11 mouse cellular contexts compared by ENCODE assay signal in genomic region chr11:5742106-5742505, GRCm38 (mm10). TPM values are rescaled to one million over a fixed set of nuclear protein-coding genes. Genes with fewer than 3 reads are reported as not detected.
DNase-seq lines count a peak whose midpoint lies in the region; ATAC-seq and TF ChIP-seq lines count a peak whose summit lies in the region.
"Had no signal": no experiment of that assay in that cellular context is flagged by ENCODE, and none has a peak within 500 bp of the region (broad histone marks: within the 10 kb centered on the region; RNA-seq: fewer than 3 reads in every experiment).

No protein-coding gene starts in this region.

- no peak for ATAC-seq in CD4-positive, CD25-positive, alpha-beta regulatory T cell, adult 4 months
- ATAC-seq in kidney, embryonic 14.5 days (ENCODE audit: low FRiP score, low TSS enrichment) = no peak

- no peak overlapping the region for H3K4me3 ChIP-seq in kidney, embryonic 14.5 days (ENCODE audit: low read length)
- no peak overlapping the region for H3K4me3 ChIP-seq in liver, adult 2 months (ENCODE audit: insufficient read depth, low read depth, low read length)
- H3K4me3 ChIP-seq: neural tube, embryonic 12.5 days had no signal

- H3K9ac ChIP-seq in kidney, embryonic 14.5 days (ENCODE audit: low read depth, low read length) = no peak overlapping the region
- H3K9ac ChIP-seq in liver, adult 2 months (ENCODE audit: low read depth, low read length) = no peak overlapping the region
- H3K9ac ChIP-seq: neural tube, embryonic 12.5 days had no signal

- H3K36me3 ChIP-seq in kidney, embryonic 14.5 days (ENCODE audit: control insufficient read depth, insufficient read depth, low read length) = no peaks in the 10 kb centered on the region
- H3K36me3 ChIP-seq in liver, adult 2 months (ENCODE audit: control insufficient read depth, insufficient read depth, low read length) = no peaks in the 10 kb centered on the region
- H3K36me3 ChIP-seq: embryonic facial prominence, embryonic 10.5 days; neural tube, embryonic 12.5 days had no signal

- H3K9me3 ChIP-seq in kidney, embryonic 14.5 days (ENCODE audit: control insufficient read depth, low read length) = no peaks in the 10 kb centered on the region
- H3K9me3 ChIP-seq: embryonic facial prominence, embryonic 10.5 days; neural tube, embryonic 12.5 days had no signal

- peak; percentile 69 for DNase-seq in CD4-positive, CD25-positive, alpha-beta regulatory T cell, adult 2 months (ENCODE audit: low read depth, low spot score)
- peak; percentile 19 to 25 for DNase-seq in kidney, postnatal 4 days
- DNase-seq in liver, adult 2 months (ENCODE audit: extremely low read depth, low read depth, low spot score) = no peak
- DNase-seq in spleen, postnatal 36 days (ENCODE audit: low spot score in 2 of 2) = peak; percentile 41
- DNase-seq in ovary, postnatal 10 days (ENCODE audit: low spot score) = no peak
- no peak for DNase-seq in frontal cortex, postnatal 14 days (ENCODE audit: low spot score in 2 of 2)
- DNase-seq: heart, adult 11 months had no signal

- H3K79me2 ChIP-seq in liver, adult 2 months (ENCODE audit: control insufficient read depth, insufficient read depth, low read length) = peaks cover 15% of the 10 kb centered on the region; the same call in 1 of the 2 replicates

- no peak overlapping the region for H3K4me2 ChIP-seq in kidney, embryonic 14.5 days (replicated peaks; ENCODE audit: low read depth, low read length)

- H3K4me1 ChIP-seq in kidney, embryonic 14.5 days (ENCODE audit: control insufficient read depth, insufficient read depth, low read length) = peaks cover 3% of the 10 kb centered on the region; the same call in 1 of the 2 replicates
- peaks cover 12% of the 10 kb centered on the region for H3K4me1 ChIP-seq in liver, adult 2 months (ENCODE audit: control insufficient read depth, insufficient read depth, low read length)

- WGBS in kidney, embryonic 14.5 days = 80% methylated on average over 7 of the region's 7 CpGs
- 74% methylated on average over 7 of the region's 7 CpGs for WGBS in liver, adult 2 months

- no peak for TF ChIP-seq POLR2A in liver, adult 2 months (IDR thresholded peaks at IDR 0.05; ENCODE audit: extremely low read depth, insufficient read depth, low read length)

- peak; percentile 45 for TF ChIP-seq CTCF in liver, adult 2 months (IDR thresholded peaks at IDR 0.05; ENCODE audit: low read depth, low read length)

- no peaks in the 10 kb centered on the region for H3K27me3 ChIP-seq in kidney, embryonic 14.5 days (ENCODE audit: control insufficient read depth, insufficient read depth, low read length)
- H3K27me3 ChIP-seq in liver, adult 2 months (ENCODE audit: control insufficient read depth, insufficient read depth, low read length) = no peaks in the 10 kb centered on the region
- H3K27me3 ChIP-seq: neural tube, embryonic 12.5 days had no signal

- no peak overlapping the region for H3K27ac ChIP-seq in kidney, embryonic 14.5 days (ENCODE audit: low read depth, low read length)
- H3K27ac ChIP-seq in liver, adult 2 months (replicated peaks; ENCODE audit: insufficient read depth, low read depth, low read length) = no peak overlapping the region
- H3K27ac ChIP-seq: embryonic facial prominence, embryonic 10.5 days; neural tube, embryonic 12.5 days had no signal

RNA-seq across cellular contexts. Expression of gene Urgcp, which starts 20.1 kb away (rescaled TPM):
- polyA plus RNA-seq in CD4-positive, CD25-positive, alpha-beta regulatory T cell, adult 4 months (2017; shearing (Covaris generic)) = 1 to 10 TPM; 5.2 to 9.1 TPM
- 9.9 and 15.1 TPM in 2 replicates for polyA plus RNA-seq in kidney, embryonic 14.5 days (2014; fragmentation: Nextera tagmentation; extraction: Ambion mirVana)
- total RNA-seq in liver, adult 2 months (2014; rRNA removed) = 9.5 and 12.3 TPM in 2 replicates
- 15.2 and 16.8 TPM in 2 replicates for polyA plus RNA-seq in liver, adult 2 months (2012; rRNA removed)

RNA-seq across cellular contexts. Expression of gene Mrps24, which starts 26.6 kb away (rescaled TPM):
- polyA plus RNA-seq in CD4-positive, CD25-positive, alpha-beta regulatory T cell, adult 4 months (2017; shearing (Covaris generic)) = 10 to 100 TPM; 39.0 to 47.3 TPM
- polyA plus RNA-seq in kidney, embryonic 14.5 days (2014; fragmentation: Nextera tagmentation; extraction: Ambion mirVana) = 206 and 264 TPM in 2 replicates
- total RNA-seq in liver, adult 2 months (2014; rRNA removed) = 90.7 and 107 TPM in 2 replicates
- polyA plus RNA-seq in liver, adult 2 months (2012; rRNA removed) = 269 and 290 TPM in 2 replicates

RNA-seq across cellular contexts. Expression of gene Dbnl, which starts 46.2 kb away (rescaled TPM):
- polyA plus RNA-seq in CD4-positive, CD25-positive, alpha-beta regulatory T cell, adult 4 months (2017; shearing (Covaris generic)) = 100 to 1,000 TPM; 121 to 155 TPM
- 93.7 and 113 TPM in 2 replicates for polyA plus RNA-seq in kidney, embryonic 14.5 days (2014; fragmentation: Nextera tagmentation; extraction: Ambion mirVana)
- total RNA-seq in liver, adult 2 months (2014; rRNA removed) = 17.0 and 17.5 TPM in 2 replicates
- polyA plus RNA-seq in liver, adult 2 months (2012; rRNA removed) = 25.6 and 27.1 TPM in 2 replicates

Comparison
In these comparisons a context has a peak if more than half of its experiments do, and no peak if none do; other contexts are left out.
1. DNase-seq: peak in CD4-positive, CD25-positive, alpha-beta regulatory T cell, adult 2 months (single experiment), kidney, postnatal 4 days (2 of 2) and spleen, postnatal 36 days (2 of 2); none in liver, adult 2 months (single experiment), ovary, postnatal 10 days (single experiment) and frontal cortex, postnatal 14 days (0 of 2).